Mouse (Mus musculus) E14TG2a.4 (cell line): ENCODE data around the gene Cadps2.

Experiments
- CTCF ChIP-seq: conservative IDR thresholded peaks from 2 replicates; pipeline ENCODE4 v1.5.1; 2014; ENCODE audit warnings: low read length
- NANOG ChIP-seq: IDR thresholded peaks from 2 replicates; pipeline ENCODE4 v1.6.1; 2014; ENCODE audit warnings: borderline replicate concordance, low read length, mixed read lengths
- POU5F1 ChIP-seq: IDR thresholded peaks from 2 replicates; pipeline ENCODE4 v1.6.1; 2014; ENCODE audit warnings: low read length, borderline replicate concordance

- TF ChIP-seq CTCF = no peak
- no peak for TF ChIP-seq POU5F1
- TF ChIP-seq NANOG = no peak
Observed at GRCm38 (mm10) chr6:23837127-23837526, 2.1 kb downstream of the Cadps2 start.
